Mouse (Mus musculus): Measurements from ENCODE around the gene Tnnt2. TPM values are rescaled to one million over a fixed set of nuclear protein-coding genes. Genes with fewer than 3 reads are reported as not detected.

The Tnnt2 gene
- polyA plus RNA-seq, 1 experiment from 2014 or later: 0.34 TPM

DNA sequence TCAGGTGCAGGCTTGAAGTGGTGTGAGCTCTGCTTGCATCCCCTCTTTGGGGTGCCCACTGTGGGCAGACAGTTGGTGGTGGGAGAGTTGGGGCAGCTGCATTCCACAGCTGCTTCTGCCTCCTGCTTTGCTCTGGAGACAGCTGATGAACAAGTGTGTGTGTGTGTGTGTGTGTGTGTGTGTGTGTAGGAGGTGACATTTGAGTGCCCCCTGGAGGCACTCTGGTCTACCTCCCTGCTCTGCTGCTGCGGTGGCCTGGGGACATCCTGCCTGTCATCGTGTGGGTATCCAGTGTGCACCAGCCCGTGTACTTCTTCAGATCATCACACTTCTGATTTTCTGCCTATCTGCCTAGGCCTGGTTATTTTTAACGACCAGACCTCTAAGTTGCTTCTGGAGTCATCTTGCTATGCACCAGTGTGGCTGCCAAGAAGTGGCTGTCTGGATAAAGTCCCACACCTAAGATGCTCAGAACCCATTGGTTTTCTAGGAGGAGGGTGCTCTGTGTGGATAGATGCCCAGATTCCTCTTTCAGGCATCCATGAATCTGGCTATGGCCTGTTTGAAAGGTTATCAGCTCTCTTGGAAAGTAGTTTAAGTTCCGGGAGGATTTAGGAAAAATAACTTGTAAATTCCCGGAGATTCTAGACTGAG is 1.8 kb upstream of the Tnnt2 start:
- Histone ChIP-seq H3K4me2 (ENCODE audit: low read length) (no peak overlapping the region), H3K36me3 (ENCODE audit: control insufficient read depth, insufficient read depth, low read length) (no peaks in the 10 kb centered on the region), H3K27ac (replicated peaks; ENCODE audit: low read depth, low read length) (no peak overlapping the region), H3K27me3 (ENCODE audit: control insufficient read depth, insufficient read depth, low read length) (no peaks in the 10 kb centered on the region), H3K4me3 (replicated peaks; ENCODE audit: low read depth, low read length) (no peak overlapping the region), H3K9ac (replicated peaks; ENCODE audit: low read length) (no peak overlapping the region), H3K9me3 (ENCODE audit: control insufficient read depth, low read length) (no peaks in the 10 kb centered on the region), H3K4me1 (ENCODE audit: control insufficient read depth, insufficient read depth, low read length) (no peaks in the 10 kb centered on the region)
- no peak for ATAC-seq (ENCODE audit: low FRiP score, low TSS enrichment)
- WGBS: 81% methylated on average over 6 of the region's 6 CpGs
- no peak for DNase-seq

GRCm38 (mm10) chr1:135834983-135835382 is 1.2 kb upstream of the Tnnt2 start:
- Histone ChIP-seq H3K36me3 (ENCODE audit: control insufficient read depth, insufficient read depth, low read length) (no peaks in the 10 kb centered on the region), H3K27me3 (ENCODE audit: control insufficient read depth, insufficient read depth, low read length) (no peaks in the 10 kb centered on the region), H3K4me2 (ENCODE audit: low read length) (no peak overlapping the region), H3K27ac (replicated peaks; ENCODE audit: low read depth, low read length) (no peak overlapping the region), H3K4me3 (replicated peaks; ENCODE audit: low read depth, low read length) (no peak overlapping the region), H3K4me1 (ENCODE audit: control insufficient read depth, insufficient read depth, low read length) (no peaks in the 10 kb centered on the region), H3K9me3 (ENCODE audit: control insufficient read depth, low read length) (no peaks in the 10 kb centered on the region), H3K9ac (replicated peaks; ENCODE audit: low read length) (no peak overlapping the region)
- ATAC-seq (ENCODE audit: low FRiP score, low TSS enrichment): no peak
- DNase-seq: no peak
- 78% methylated on average over 8 of the region's 8 CpGs for WGBS

DNA sequence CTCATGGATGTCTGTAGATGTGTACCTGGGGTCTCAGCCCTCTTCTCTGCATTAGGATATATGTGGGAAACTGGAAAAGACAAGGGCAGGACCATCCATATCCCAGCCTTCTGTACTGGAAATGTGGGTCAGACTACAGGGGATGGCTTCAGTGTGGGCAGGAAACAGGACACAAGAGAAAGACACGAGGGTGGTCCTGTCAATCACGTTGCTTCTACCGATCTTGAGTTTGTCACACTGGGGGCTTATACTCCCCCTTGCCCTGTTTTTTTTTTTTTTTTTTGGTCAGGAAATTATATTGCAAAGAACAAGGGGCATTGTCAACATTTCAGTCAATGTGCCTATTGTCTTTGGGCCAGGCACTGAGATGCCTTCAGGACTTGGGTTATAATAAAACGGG is 2.5 kb downstream of the Tnnt2 start:
- H3K4me1 ChIP-seq (ENCODE audit: control insufficient read depth, insufficient read depth, low read length): no peaks in the 10 kb centered on the region
- WGBS: 66% methylated on average over 4 of the region's 4 CpGs
- no peak overlapping the region for H3K27ac ChIP-seq (replicated peaks; ENCODE audit: low read depth, low read length)
- H3K4me2 ChIP-seq (ENCODE audit: low read length): no peak overlapping the region
- no peaks in the 10 kb centered on the region for H3K27me3 ChIP-seq (ENCODE audit: control insufficient read depth, insufficient read depth, low read length)
- H3K9me3 ChIP-seq (ENCODE audit: control insufficient read depth, low read length): no peaks in the 10 kb centered on the region
- ATAC-seq (ENCODE audit: low FRiP score, low TSS enrichment) (no peak), DNase-seq (no peak)
- no peaks in the 10 kb centered on the region for H3K36me3 ChIP-seq (ENCODE audit: control insufficient read depth, insufficient read depth, low read length)
- no peak overlapping the region for H3K9ac ChIP-seq (replicated peaks; ENCODE audit: low read length)
- H3K4me3 ChIP-seq (replicated peaks; ENCODE audit: low read depth, low read length): no peak overlapping the region

DNA sequence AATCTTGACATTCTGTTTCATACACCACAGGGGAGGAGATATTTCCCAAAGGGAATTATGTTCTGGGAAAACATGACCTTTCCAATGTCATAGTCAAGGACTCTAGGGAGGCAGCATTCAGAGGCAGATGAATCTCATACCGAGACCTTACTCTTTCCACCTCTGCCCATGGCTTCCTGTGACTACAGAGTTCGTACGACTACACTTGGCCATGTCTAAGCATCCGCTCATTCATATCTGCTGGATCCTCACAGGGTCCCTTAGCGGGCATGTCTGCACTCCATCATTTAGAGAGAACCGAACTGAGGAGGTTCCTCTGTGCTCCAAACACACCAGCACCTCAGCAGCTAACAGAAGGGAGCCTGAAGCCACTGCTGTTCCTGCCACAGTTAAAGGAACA is 2.9 kb downstream of the Tnnt2 start:
- no peak overlapping the region for H3K9ac ChIP-seq (replicated peaks; ENCODE audit: low read length)
- H3K4me1 ChIP-seq (ENCODE audit: control insufficient read depth, insufficient read depth, low read length): no peaks in the 10 kb centered on the region
- no peaks in the 10 kb centered on the region for H3K27me3 ChIP-seq (ENCODE audit: control insufficient read depth, insufficient read depth, low read length)
- no peaks in the 10 kb centered on the region for H3K9me3 ChIP-seq (ENCODE audit: control insufficient read depth, low read length)
- no peaks in the 10 kb centered on the region for H3K36me3 ChIP-seq (ENCODE audit: control insufficient read depth, insufficient read depth, low read length)
- no peak overlapping the region for H3K27ac ChIP-seq (replicated peaks; ENCODE audit: low read depth, low read length)
- DNase-seq: no peak
- H3K4me2 ChIP-seq (ENCODE audit: low read length): no peak overlapping the region
- ATAC-seq (ENCODE audit: low FRiP score, low TSS enrichment): no peak
- WGBS: 86% methylated on average over 6 of the region's 6 CpGs
- no peak overlapping the region for H3K4me3 ChIP-seq (replicated peaks; ENCODE audit: low read depth, low read length)

- no peak for ATAC-seq (ENCODE audit: low FRiP score, low TSS enrichment)
- Histone ChIP-seq H3K4me1 (ENCODE audit: control insufficient read depth, insufficient read depth, low read length) (no peaks in the 10 kb centered on the region), H3K4me2 (ENCODE audit: low read length) (no peak overlapping the region), H3K9me3 (ENCODE audit: control insufficient read depth, low read length) (no peaks in the 10 kb centered on the region), H3K9ac (replicated peaks; ENCODE audit: low read length) (no peak overlapping the region), H3K36me3 (ENCODE audit: control insufficient read depth, insufficient read depth, low read length) (no peaks in the 10 kb centered on the region), H3K27me3 (ENCODE audit: control insufficient read depth, insufficient read depth, low read length) (no peaks in the 10 kb centered on the region), H3K27ac (replicated peaks; ENCODE audit: low read depth, low read length) (no peak overlapping the region), H3K4me3 (replicated peaks; ENCODE audit: low read depth, low read length) (no peak overlapping the region)
- WGBS: 74% methylated on average over 15 of the region's 15 CpGs
- no peak for DNase-seq
Observed at GRCm38 (mm10) chr1:135840675-135841395, 4.7 kb downstream of the Tnnt2 start.

DNA sequence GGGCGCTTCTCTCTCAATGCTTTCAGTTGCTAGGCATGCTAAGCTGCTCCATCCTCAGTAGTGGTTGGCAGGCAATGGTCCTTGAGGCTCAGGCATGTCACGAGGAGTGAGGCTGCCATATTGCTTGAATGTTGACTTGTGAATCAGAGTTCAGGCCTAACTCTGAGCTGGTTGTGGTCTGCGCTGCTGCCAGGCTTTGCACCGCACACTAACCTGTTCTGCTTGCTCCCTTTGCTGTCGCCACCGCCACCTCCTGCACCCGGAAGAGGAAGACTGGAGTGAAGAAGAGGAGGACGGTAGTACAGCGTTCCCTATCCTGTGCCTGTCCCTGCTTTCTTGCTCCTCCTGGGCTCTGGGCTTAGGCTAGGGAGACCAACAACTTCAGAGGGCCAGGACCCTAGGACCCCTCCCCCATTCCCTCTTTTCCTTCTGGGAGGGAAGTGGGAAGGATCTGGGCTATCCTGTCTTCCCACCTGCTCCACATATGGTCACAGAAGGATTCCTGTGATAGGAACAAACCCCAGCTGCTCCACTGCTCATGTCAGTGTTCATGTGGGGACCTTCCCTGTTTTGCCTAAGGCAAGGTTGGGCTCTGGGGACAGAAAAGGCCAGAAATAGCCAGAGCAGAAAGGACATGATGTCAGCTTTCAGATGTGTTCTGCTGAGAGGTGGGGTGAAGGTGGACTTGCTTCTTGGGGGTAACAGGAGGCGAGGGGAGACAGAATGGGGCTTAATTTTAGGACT is 7.5 kb downstream of the Tnnt2 start:
- Histone ChIP-seq H3K9me3 (ENCODE audit: control insufficient read depth, low read length) (no peaks in the 10 kb centered on the region), H3K4me3 (replicated peaks; ENCODE audit: low read depth, low read length) (no peak overlapping the region), H3K4me2 (ENCODE audit: low read length) (no peak overlapping the region), H3K27ac (replicated peaks; ENCODE audit: low read depth, low read length) (no peak overlapping the region), H3K4me1 (ENCODE audit: control insufficient read depth, insufficient read depth, low read length) (no peaks in the 10 kb centered on the region), H3K27me3 (ENCODE audit: control insufficient read depth, insufficient read depth, low read length) (no peaks in the 10 kb centered on the region), H3K36me3 (ENCODE audit: control insufficient read depth, insufficient read depth, low read length) (no peaks in the 10 kb centered on the region), H3K9ac (replicated peaks; ENCODE audit: low read length) (no peak overlapping the region)
- 85% methylated on average over 10 of the region's 10 CpGs for WGBS
- DNase-seq (no peak), ATAC-seq (ENCODE audit: low FRiP score, low TSS enrichment) (no peak)

GRCm38 (mm10) chr1:135844481-135844880 is 8.3 kb downstream of the Tnnt2 start:
- WGBS: 86% methylated on average over 6 of the region's 6 CpGs
- DNase-seq (no peak), ATAC-seq (ENCODE audit: low FRiP score, low TSS enrichment) (no peak)
- Histone ChIP-seq H3K4me3 (replicated peaks; ENCODE audit: low read depth, low read length) (no peak overlapping the region), H3K27ac (replicated peaks; ENCODE audit: low read depth, low read length) (no peak overlapping the region), H3K27me3 (ENCODE audit: control insufficient read depth, insufficient read depth, low read length) (no peaks in the 10 kb centered on the region), H3K4me2 (ENCODE audit: low read length) (no peak overlapping the region), H3K4me1 (ENCODE audit: control insufficient read depth, insufficient read depth, low read length) (no peaks in the 10 kb centered on the region), H3K9me3 (ENCODE audit: control insufficient read depth, low read length) (no peaks in the 10 kb centered on the region), H3K36me3 (ENCODE audit: control insufficient read depth, insufficient read depth, low read length) (no peaks in the 10 kb centered on the region), H3K9ac (replicated peaks; ENCODE audit: low read length) (no peak overlapping the region)

- WGBS: 76% methylated on average over 5 of the region's 5 CpGs
- H3K9me3 ChIP-seq (ENCODE audit: control insufficient read depth, low read length): no peaks in the 10 kb centered on the region
- H3K27ac ChIP-seq (replicated peaks; ENCODE audit: low read depth, low read length): no peak overlapping the region
- ATAC-seq (ENCODE audit: low FRiP score, low TSS enrichment) (no peak), DNase-seq (no peak)
- H3K4me3 ChIP-seq (replicated peaks; ENCODE audit: low read depth, low read length): no peak overlapping the region
- H3K4me1 ChIP-seq (ENCODE audit: control insufficient read depth, insufficient read depth, low read length): no peaks in the 10 kb centered on the region
- no peaks in the 10 kb centered on the region for H3K36me3 ChIP-seq (ENCODE audit: control insufficient read depth, insufficient read depth, low read length)
- H3K9ac ChIP-seq (replicated peaks; ENCODE audit: low read length): no peak overlapping the region
- H3K4me2 ChIP-seq (ENCODE audit: low read length): no peak overlapping the region
- no peaks in the 10 kb centered on the region for H3K27me3 ChIP-seq (ENCODE audit: control insufficient read depth, insufficient read depth, low read length)
Observed at GRCm38 (mm10) chr1:135846632-135847031, 10.5 kb downstream of the Tnnt2 start.
